Mouse (Mus musculus) liver, adult 2 months (tissue): ENCODE data around the gene Ccs.

Source experiments
- CTCF ChIP-seq: fragments of 200-500 bp; IDR thresholded peaks from 2 replicates; pipeline ENCODE4 v1.5.1; 2011; ENCODE audit warnings: low read depth, low read length, control low read depth
- POLR2A ChIP-seq: fragments of 200-500 bp; IDR thresholded peaks from 2 replicates; pipeline ENCODE4 v1.6.1; 2011; ENCODE audit warnings: low read length, control low read depth; ENCODE audit not compliant: insufficient read depth; ENCODE audit errors: extremely low read depth

DNA sequence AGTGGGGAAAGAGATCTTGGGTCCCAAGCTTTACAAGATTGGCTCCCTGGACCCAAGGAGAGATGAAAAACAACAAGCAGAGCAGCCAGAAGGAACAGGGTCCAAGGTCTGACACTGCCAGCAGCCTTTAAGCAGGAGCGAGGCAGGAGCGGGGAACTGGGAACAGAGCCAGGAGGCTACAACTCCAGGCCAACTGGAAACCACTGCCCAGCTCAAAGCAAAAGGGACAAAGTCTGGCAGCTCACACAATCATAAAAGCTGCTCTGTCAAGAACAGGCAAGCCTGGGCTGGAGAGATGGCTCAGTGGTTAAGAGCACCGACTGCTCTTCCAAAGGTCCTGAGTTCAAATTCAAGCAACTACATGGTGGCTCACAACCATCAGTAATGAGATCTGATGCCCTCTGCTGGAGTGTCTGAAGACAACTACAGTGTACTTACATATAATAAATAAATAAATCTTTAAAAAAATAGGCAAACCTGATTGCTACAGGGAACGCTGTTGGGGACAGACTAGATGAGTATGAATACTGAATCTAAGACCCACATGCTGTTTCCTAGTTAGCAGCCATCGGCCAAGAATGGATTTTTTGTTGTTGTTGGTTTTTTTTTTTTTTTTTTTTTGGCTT is 18.3 kb downstream of the Ccs start:
- no peak for TF ChIP-seq CTCF
- no peak for TF ChIP-seq POLR2A
